Mouse (Mus musculus) spleen, adult 2 months (tissue): ENCODE data around the gene Dgka. TPM values are rescaled to one million over a fixed set of nuclear protein-coding genes. Genes with fewer than 3 reads are reported as not detected.
A peak's percentile ranks its signal among the peaks of the same experiment; 100 is the strongest.

Source experiments
- DNase-seq, 2 experiments: peaks; one replicate each; pipeline versions ENCODE4 v3.0.0 to v3.0.0-alpha.2; 2012 to 2021; ENCODE audit warnings: low spot score in 2 of 2, low read depth in 1 of 2
- H3K27ac ChIP-seq: fragments of 200-500 bp; 2 replicates; pipeline ENCODE4 v1.5.1; 2012; ENCODE audit warnings: low read length, inconsistent platforms; ENCODE audit not compliant: insufficient read depth
- H3K27me3 ChIP-seq: fragments of 200-500 bp; 2 replicates; pipeline ENCODE4 v1.6.1; 2012; ENCODE audit warnings: mild to moderate bottlenecking, moderate library complexity, low read length, inconsistent platforms; ENCODE audit not compliant: control insufficient read depth, insufficient read depth
- H3K36me3 ChIP-seq: fragments of 200-500 bp; 2 replicates; pipeline ENCODE4 v1.6.1; 2012; ENCODE audit warnings: mild to moderate bottlenecking, low read length, inconsistent platforms; ENCODE audit not compliant: control insufficient read depth, insufficient read depth
- H3K4me1 ChIP-seq: fragments of 200-500 bp; 2 replicates; pipeline ENCODE4 v1.6.1; 2011; ENCODE audit warnings: inconsistent platforms; ENCODE audit not compliant: control insufficient read depth, insufficient read depth, insufficient read length
- H3K4me3 ChIP-seq: fragments of 200-500 bp; 2 replicates; pipeline ENCODE4 v1.5.1; 2011; ENCODE audit warnings: mild to moderate bottlenecking, inconsistent platforms; ENCODE audit not compliant: insufficient read depth, insufficient read length; ENCODE audit errors: extremely low read depth
- CTCF ChIP-seq: fragments of 200-500 bp; IDR thresholded peaks from 2 replicates; pipeline ENCODE4 v1.5.1; 2011; ENCODE audit warnings: mild to moderate bottlenecking, inconsistent platforms; ENCODE audit not compliant: insufficient read depth, insufficient read length, insufficient replicate concordance; ENCODE audit errors: extremely low read depth
- POLR2A ChIP-seq: fragments of 200-500 bp; IDR thresholded peaks from 2 replicates; pipeline ENCODE4 v1.6.1; 2011; ENCODE audit warnings: low read depth, low read length, inconsistent platforms
- WGBS: fragments of 180-500 bp; shearing (Covaris S2); methylation state at CpG from one replicate; pipeline ENCODE4 v1.1.7; 2018; 5-methylcytosine and 5-hydroxymethylcytosine counted together
- polyA plus RNA-seq: library from polyadenylated mRNA; depleted of rRNA; stranded (reverse); fragments of >200 nt; gene quantifications from 2 replicates; pipeline ENCODE4 v1.2.3, GENCODE M21; 2012; rRNA removed

Gene Dgka
- polyA plus RNA-seq = 124 and 126 TPM in 2 replicates

GRCm38 (mm10) chr10:128744680-128745601, at the start of gene Dgka:
Dgka (minus strand) TSS chr10:128744855.
- no peaks in the 10 kb centered on the region for H3K27me3 ChIP-seq
- 0 out of 2 replicates have a peak, but pooled peaks cover 2% of the 10 kb centered on the region for H3K36me3 ChIP-seq
- H3K27ac ChIP-seq = peak within 1 kb of the TSS; percentile 97
- H3K4me3 ChIP-seq = peak within 1 kb of the TSS; percentile 97
- peak; percentile 43 to 63 for DNase-seq
- H3K4me1 ChIP-seq = peaks cover 8% of the 10 kb centered on the region
- TF ChIP-seq POLR2A = peak; percentile 64; the same call in 1 of the 2 replicates
- no peak for TF ChIP-seq CTCF
- 13% methylated on average over 18 of the region's 18 CpGs for WGBS

DNA sequence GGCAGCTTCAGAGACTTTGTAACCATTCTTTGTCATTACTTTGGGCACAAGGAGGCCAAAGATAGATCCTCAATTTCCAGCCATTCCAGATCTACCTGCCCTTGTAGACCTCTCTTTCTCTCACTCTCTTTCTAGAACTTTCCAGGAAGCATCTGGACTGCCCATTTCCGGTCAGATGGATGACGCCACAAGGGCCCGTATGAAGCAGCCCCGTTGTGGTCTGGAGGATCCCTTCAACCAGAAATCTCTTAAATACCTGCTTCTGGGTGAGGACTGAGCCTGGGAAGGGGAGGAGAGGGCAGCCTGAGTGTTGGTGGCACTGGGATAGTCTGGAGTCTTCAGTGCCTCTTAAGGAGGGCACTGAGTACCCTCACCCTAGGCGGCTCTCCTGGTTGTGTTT, 49.7 kb upstream of the Dgka start:
- no peak for DNase-seq
- Histone ChIP-seq H3K27me3 (no peaks in the 10 kb centered on the region), H3K4me1 (no peaks in the 10 kb centered on the region; the same call in 1 of the 2 replicates), H3K4me3 (no peak overlapping the region), H3K27ac (no peak overlapping the region), H3K36me3 (no peaks in the 10 kb centered on the region)
- 53% methylated on average over 5 of the region's 5 CpGs for WGBS
- TF ChIP-seq POLR2A (no peak), CTCF (no peak)

DNA sequence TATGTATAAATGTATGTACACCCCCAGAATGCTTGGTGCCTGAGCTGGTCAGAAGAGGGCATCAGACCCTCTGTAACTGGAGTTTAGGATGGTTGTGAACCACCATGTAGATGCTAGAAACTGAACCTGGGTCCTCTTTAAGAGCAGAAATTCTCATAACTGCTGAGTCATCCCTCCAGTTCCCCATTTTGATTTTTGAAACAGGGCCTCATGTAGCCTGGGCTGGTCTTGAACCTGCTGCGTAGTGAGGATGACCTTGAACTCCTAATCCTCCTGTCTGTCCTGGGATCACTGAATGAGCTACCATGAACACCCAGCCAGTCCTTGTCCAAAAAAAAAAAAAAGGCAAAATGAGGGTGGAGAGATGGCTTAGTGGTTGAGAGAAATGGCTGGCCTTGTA, 48.6 kb upstream of the Dgka start:
- no peaks in the 10 kb centered on the region; the same call in 1 of the 2 replicates for H3K4me1 ChIP-seq
- TF ChIP-seq CTCF (no peak), POLR2A (no peak)
- no peaks in the 10 kb centered on the region for H3K27me3 ChIP-seq
- DNase-seq = no peak
- H3K4me3 ChIP-seq = no peak overlapping the region
- H3K36me3 ChIP-seq = no peaks in the 10 kb centered on the region
- WGBS = 92% methylated on average over 1 of the region's 1 CpGs
- H3K27ac ChIP-seq = no peak overlapping the region

DNA sequence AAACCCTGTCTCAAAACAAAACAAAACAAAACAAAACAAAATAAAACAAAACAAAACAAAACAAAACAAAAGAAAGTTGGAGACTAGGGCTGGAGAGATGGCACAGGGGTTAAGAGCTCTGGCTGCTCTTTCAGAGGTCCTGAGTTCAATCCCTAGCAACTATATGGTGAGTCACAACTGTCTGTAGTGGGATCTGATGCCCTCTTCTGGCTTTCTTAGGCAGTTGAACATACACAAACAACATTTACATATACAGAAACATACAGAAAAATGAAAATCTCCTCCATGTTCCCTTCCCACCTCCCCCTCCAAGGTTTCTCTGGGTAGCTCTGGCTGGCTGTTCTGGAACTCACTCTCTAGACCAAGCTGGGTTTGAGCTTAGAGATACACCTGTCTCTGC, 47.4 kb upstream of the Dgka start:
- Histone ChIP-seq H3K36me3 (no peaks in the 10 kb centered on the region), H3K4me3 (no peak overlapping the region), H3K27me3 (no peaks in the 10 kb centered on the region), H3K4me1 (no peaks in the 10 kb centered on the region; the same call in 1 of the 2 replicates), H3K27ac (no peak overlapping the region)
- no peak for DNase-seq
- TF ChIP-seq CTCF (no peak), POLR2A (no peak)

DNA sequence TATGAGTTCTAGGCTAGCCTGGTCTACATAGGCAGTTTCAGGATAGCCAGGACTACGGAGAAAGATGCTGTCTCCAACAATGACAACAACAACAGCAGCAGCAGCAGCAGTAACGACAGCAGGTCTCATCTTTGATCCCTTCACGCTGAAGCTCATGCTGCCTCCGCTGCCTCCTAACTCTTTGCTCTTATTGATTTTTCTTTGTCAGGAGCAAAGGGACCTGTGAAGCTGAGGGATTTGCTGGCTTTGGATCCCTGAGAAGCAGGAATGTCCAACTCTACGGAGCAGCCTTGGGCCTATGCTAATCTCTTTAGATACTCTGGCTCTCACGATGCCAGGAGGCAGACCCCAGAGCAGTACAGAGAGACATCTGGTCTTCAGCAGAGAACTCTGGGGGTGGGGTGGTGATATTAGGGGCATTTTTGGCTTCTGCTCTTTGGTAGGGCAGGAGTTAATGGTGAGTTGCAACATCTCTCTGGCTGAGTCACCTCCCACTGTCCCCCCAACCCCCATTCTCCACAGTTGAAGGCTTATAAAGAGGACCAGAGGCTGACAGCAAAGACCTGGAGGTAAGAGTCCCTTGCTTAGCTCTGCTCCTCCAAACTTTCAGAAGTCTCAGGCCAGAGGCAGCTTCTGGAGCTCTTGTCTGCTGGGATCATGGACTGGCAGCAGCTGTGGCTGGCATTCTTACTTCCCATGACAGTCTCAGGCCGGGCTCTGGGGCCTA, 45.9 kb upstream of the Dgka start, which contains the start of gene Mmp19:
Gene Mmp19, plus strand, starts transcription at position 513 of the 727 bp plus-strand sequence.
- Histone ChIP-seq H3K4me3 (0 out of 2 replicates have a peak within 1 kb of the TSS, but pooled peaks have one; percentile 4), H3K4me1 (no peaks in the 10 kb centered on the region; the same call in 1 of the 2 replicates), H3K27me3 (no peaks in the 10 kb centered on the region), H3K27ac (no peak within 1 kb of the TSS), H3K36me3 (no peaks in the 10 kb centered on the region)
- WGBS = 87% methylated on average over 7 of the region's 7 CpGs
- no peak for DNase-seq
- TF ChIP-seq CTCF = no peak
- TF ChIP-seq POLR2A = no peak

GRCm38 (mm10) chr10:128780200-128780599, 35.5 kb upstream of the Dgka start:
- Histone ChIP-seq H3K27me3 (no peaks in the 10 kb centered on the region), H3K27ac (0 out of 2 replicates have a peak overlapping the region, but pooled peaks have one; percentile 9)

More at GRCm38 (mm10) chr10:128780200-128780599, 35.5 kb upstream of the Dgka start:
- Histone ChIP-seq H3K4me1 (peaks cover 7% of the 10 kb centered on the region; the same call in 1 of the 2 replicates), H3K4me3 (no peak overlapping the region), H3K36me3 (no peaks in the 10 kb centered on the region)
- DNase-seq = no peak
- TF ChIP-seq CTCF (no peak), POLR2A (no peak)
- WGBS = 35% methylated on average over 1 of the region's 1 CpGs
